Mouse (Mus musculus): ENCODE results near the gene 4930583I09Rik.

DNA sequence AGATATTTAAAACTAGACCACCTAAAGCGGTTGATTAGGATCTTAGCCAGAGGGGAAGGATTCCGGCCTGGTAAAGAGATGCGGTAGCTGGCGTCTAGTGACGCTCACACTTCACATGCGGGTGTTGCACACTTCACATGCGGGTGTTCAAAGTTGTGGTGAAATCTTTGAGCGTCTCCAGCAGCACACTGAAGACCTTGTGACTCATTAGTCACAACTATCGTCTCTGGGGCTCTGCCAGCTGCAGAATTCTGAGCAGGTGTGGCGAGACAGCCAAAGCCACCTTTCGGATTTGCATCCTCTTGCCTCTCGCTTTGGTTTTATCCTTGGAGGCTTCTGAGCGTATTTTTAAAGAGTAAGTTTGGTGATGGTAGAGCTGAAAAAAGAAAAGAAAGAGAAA is 47.6 kb downstream of the 4930583I09Rik start:
- no peak for TF ChIP-seq POLR2A (IDR thresholded peaks at IDR 0.05; ENCODE audit: borderline replicate concordance, extremely low read depth, insufficient read depth, insufficient read length, poor library complexity, severe bottlenecking)
- no peak for TF ChIP-seq CTCF (IDR thresholded peaks at IDR 0.05; ENCODE audit: borderline replicate concordance, extremely low read depth, insufficient read depth, insufficient read length)

Data from brain, embryonic 14.5 days (tissue).